Comparison of ENCODE assay signal across 8 mouse cellular contexts in the genomic region with DNA sequence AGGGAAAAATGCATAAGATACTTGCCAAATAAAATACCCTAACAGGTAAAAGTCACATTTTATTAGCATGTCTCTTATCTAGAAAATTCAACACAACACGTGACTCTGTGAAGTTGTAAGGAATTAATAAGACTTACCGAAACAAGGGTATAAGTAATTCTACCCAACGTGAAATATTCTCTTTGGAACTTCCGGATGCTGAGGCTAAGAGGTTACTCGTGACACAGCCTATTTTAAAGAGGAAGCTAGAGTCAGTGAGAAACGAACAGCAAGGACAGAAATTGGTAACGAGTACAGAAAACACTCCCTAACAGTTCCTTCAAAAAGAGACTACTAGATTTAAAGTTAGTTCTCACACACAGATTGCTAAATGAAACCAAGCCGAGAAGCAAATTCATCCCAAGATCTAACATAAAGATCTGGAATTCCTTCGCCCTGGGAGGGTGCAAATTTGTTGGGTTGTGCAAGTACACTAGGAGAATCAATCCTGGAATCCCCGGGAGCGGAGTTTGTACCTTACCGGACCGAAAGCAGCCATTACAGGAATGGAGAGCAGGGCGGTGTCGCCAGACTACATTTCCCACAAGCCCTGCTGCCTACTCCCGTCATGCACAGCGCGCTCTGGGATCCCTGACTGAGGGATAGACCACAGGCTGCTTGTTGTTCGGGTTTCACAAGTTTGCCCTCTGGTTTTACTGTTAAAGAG. TPM values are rescaled to one million over a fixed set of nuclear protein-coding genes. Genes with fewer than 3 reads are reported as not detected.
DNase-seq lines count a peak whose midpoint lies in the region; ATAC-seq and TF ChIP-seq lines count a peak whose summit lies in the region.

2610001J05Rik (minus strand) TSS at position 600 of the 706 bp plus-strand sequence.

- H3K4me3 ChIP-seq in hindbrain, embryonic 13.5 days = peak within 1 kb of the TSS; percentile 55

- peaks cover 7% of the 10 kb centered on the region for H3K4me1 ChIP-seq in hindbrain, embryonic 13.5 days (replicated peaks)

- H3K27ac ChIP-seq in hindbrain, embryonic 13.5 days = peak within 1 kb of the TSS; percentile 71

- in situ Hi-C loops in Patski (cut with MboI; ENCODE audit: low pct_unique_long_range_greater_than_20kb) = loop anchor here (10.0 to 25.0 kb wide), 2 partner anchors 266 to 1959 kb away; partner anchors contain the start of genes Ndufa4, Phf14 and Tmem168

- ATAC-seq in Patski = peak; percentile 100
- ATAC-seq in hindbrain, embryonic 13.5 days (ENCODE audit: low FRiP score) = peak; percentile 99

- CTCF ChIA-PET in Patski (lab: Charles Lee) = no interaction called here

- POLR2A ChIA-PET in Patski (lab: Charles Lee) = no interaction called here

- H3K4me2 ChIP-seq in hindbrain, embryonic 13.5 days = peak within 1 kb of the TSS; percentile 62

- peak within 1 kb of the TSS; percentile 72 for H3K9ac ChIP-seq in hindbrain, embryonic 13.5 days

- 2% methylated on average over 19 of the region's 19 CpGs for WGBS in hindbrain, embryonic 13.5 days

- H3K27me3 ChIP-seq in Patski = no peaks in the 10 kb centered on the region
- no peaks in the 10 kb centered on the region for H3K27me3 ChIP-seq in hindbrain, embryonic 13.5 days

- no peaks in the 10 kb centered on the region for H3K36me3 ChIP-seq in hindbrain, embryonic 13.5 days

- peak; percentile 60 for DNase-seq in Patski (ENCODE audit: low read depth, low spot score)
- peak; percentile 91 to 93 for DNase-seq in cerebellum, postnatal 14 days
- peak; percentile 80 to 82 for DNase-seq in frontal cortex, postnatal 14 days (ENCODE audit: low spot score in 2 of 2)
- DNase-seq in layer of hippocampus, postnatal 25 days (ENCODE audit: extremely low spot score in 1 of 2, low spot score in 1 of 2) = peak; percentile 75 to 78
- DNase-seq in lung, postnatal 25 days (ENCODE audit: low spot score) = peak; percentile 94
- peak; percentile 91 for DNase-seq in retina, embryonic 14.5 days (ENCODE audit: low spot score)
- peak; percentile 89 for DNase-seq in thymus, postnatal 4 days

- no peaks in the 10 kb centered on the region for H3K9me3 ChIP-seq in hindbrain, embryonic 13.5 days

- TF ChIP-seq CTCF in Patski (IDR thresholded peaks at IDR 0.05) = no peak

RNA-seq across cellular contexts. Expression of gene 2610001J05Rik, which starts in this region (rescaled TPM):
- 57.9 TPM for polyA plus RNA-seq in Patski (2021)
- polyA plus RNA-seq in hindbrain, embryonic 13.5 days (2015; fragmentation: Nextera tagmentation; extraction: Ambion mirVana) = 85.0 and 86.3 TPM in 2 replicates
- 10 to 100 TPM; 32.0 to 39.7 TPM for total RNA-seq in layer of hippocampus, postnatal 25 days (2021)

Comparison
In these comparisons a context has a peak if more than half of its experiments do, and no peak if none do; other contexts are left out.
1. Peak in every context shown above with its lines: DNase-seq, ATAC-seq, H3K4me3 ChIP-seq and H3K27ac ChIP-seq.